Mouse (Mus musculus): ENCODE measurements around the gene Dnah14. TPM values are rescaled to one million over a fixed set of nuclear protein-coding genes. Genes with fewer than 3 reads are reported as not detected.

Dnah14 gene
- total RNA-seq, 2 experiments from 2014 or later, result 0.03 TPM; not detected in 1

- DNase-seq, result no peak
Measured at GRCm38 (mm10) chr1:181853081-181853736, 276.9 kb downstream of the Dnah14 start.

GRCm38 (mm10) chr1:181854829-181855228 is 278.5 kb downstream of the Dnah14 start:
- no peak for DNase-seq

GRCm38 (mm10) chr1:181856329-181856728 is 280.0 kb downstream of the Dnah14 start:
- no peak for DNase-seq

GRCm38 (mm10) chr1:181860659-181861058 is 284.3 kb downstream of the Dnah14 start:
- DNase-seq, result peak; percentile 73 to 84

GRCm38 (mm10) chr1:181861181-181861902 is 285.0 kb downstream of the Dnah14 start:
- DNase-seq, result no peak

GRCm38 (mm10) chr1:181862676-181863374 is 286.5 kb downstream of the Dnah14 start:
- no peak for DNase-seq

- DNase-seq, result no peak
Measured at GRCm38 (mm10) chr1:181863431-181863830, 287.1 kb downstream of the Dnah14 start.

Other genes starting within 250 kb of the Dnah14 start
- gene Cnih3, start 223.9 kb upstream of the Dnah14 start, total RNA-seq (2021), result not detected
- gene Ccdc121, start 65.1 kb upstream of the Dnah14 start, total RNA-seq (2021), result not detected

All from adrenal gland, postnatal 36 days (tissue).